In the genomic region with DNA sequence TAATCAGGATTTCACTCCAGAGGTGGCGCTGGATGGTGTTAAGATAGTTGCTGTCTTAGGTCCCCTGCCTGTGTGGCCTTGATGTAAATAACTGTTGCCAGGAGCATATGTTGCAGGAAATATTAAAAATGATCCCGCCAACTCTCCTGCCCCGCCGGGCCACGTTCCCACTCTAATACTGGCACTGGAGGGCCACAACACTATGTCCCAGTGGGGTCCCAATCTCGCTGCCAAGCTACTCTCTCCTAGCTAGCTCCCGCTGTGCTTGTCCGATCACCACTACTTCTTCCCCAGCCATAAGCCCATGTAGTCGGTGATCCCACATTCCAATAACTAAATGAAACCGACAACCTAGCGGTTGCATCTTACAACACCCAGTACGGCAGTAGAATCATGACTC, we compare ENCODE assay signal across 18 mouse cellular contexts. TPM values are rescaled to one million over a fixed set of nuclear protein-coding genes. Genes with fewer than 3 reads are reported as not detected.
"Had no signal": no experiment of that assay in that cellular context is flagged by ENCODE, and none has a peak within 500 bp of the region (broad histone marks: within the 10 kb centered on the region; RNA-seq: fewer than 3 reads in every experiment).

No protein-coding gene starts in this region.

- H3K36me3 ChIP-seq: limb, embryonic 12.5 days; liver, embryonic 13.5 days; lung, embryonic 15.5 days; midbrain, embryonic 12.5 days; neural tube, embryonic 13.5 days had no signal

- DNase-seq: kidney, postnatal 10 days; kidney, postnatal 4 days; liver; liver, embryonic 13.5 days; liver, postnatal 0 days; lung, postnatal 14 days; retina, postnatal 1 day; right cerebral cortex, postnatal 4 days; spleen, adult 18-20 months; thymus, adult 18-20 months; thymus, postnatal 14 days had no signal

- H3K4me2 ChIP-seq: limb, embryonic 12.5 days; liver, embryonic 13.5 days; lung, embryonic 15.5 days; midbrain, embryonic 12.5 days; neural tube, embryonic 13.5 days had no signal

- H3K27ac ChIP-seq: limb, embryonic 12.5 days; liver, embryonic 13.5 days; lung, embryonic 15.5 days; macrophage; midbrain, embryonic 12.5 days; neural tube, embryonic 13.5 days had no signal

- H3K27me3 ChIP-seq: limb, embryonic 12.5 days; liver, embryonic 13.5 days; lung, embryonic 15.5 days; midbrain, embryonic 12.5 days; neural tube, embryonic 13.5 days had no signal

- H3K4me1 ChIP-seq: limb, embryonic 12.5 days; liver, embryonic 13.5 days; lung, embryonic 15.5 days; midbrain, embryonic 12.5 days; neural tube, embryonic 13.5 days had no signal

- H3K9ac ChIP-seq: limb, embryonic 12.5 days; liver, embryonic 13.5 days; liver, postnatal 0 days; lung, embryonic 15.5 days; midbrain, embryonic 12.5 days; neural tube, embryonic 13.5 days had no signal

- H3K4me3 ChIP-seq: limb, embryonic 12.5 days; liver, embryonic 13.5 days; lung, embryonic 15.5 days; midbrain, embryonic 12.5 days; neural tube, embryonic 13.5 days had no signal

- H3K9me3 ChIP-seq: limb, embryonic 12.5 days; lung, embryonic 15.5 days; midbrain, embryonic 12.5 days; neural tube, embryonic 13.5 days had no signal

- ATAC-seq: liver, postnatal 0 days; midbrain, embryonic 16.5 days had no signal

RNA-seq across cellular contexts. Expression of a gene that starts 36.9 kb away (rescaled TPM):
- total RNA-seq: megakaryocyte-erythroid progenitor cell, adult 5-6 weeks had no signal
- polyA plus RNA-seq: liver, postnatal 0 days; macrophage had no signal
